Mouse (Mus musculus): Measurements from ENCODE around the gene Crebrf. TPM values are rescaled to one million over a fixed set of nuclear protein-coding genes. Genes with fewer than 3 reads are reported as not detected.

Gene Crebrf
- polyA plus RNA-seq, 1 experiment from 2014 or later = 10.6 TPM

Other genes starting within 250 kb of the Crebrf start
- gene Ergic1, start 154.2 kb upstream of the Crebrf start, polyA plus RNA-seq (2015; fragmentation: Nextera tagmentation; extraction: Ambion mirVana) = 97.0 and 106 TPM in 2 replicates
- gene Dusp1, start 153.5 kb upstream of the Crebrf start, polyA plus RNA-seq (2015; fragmentation: Nextera tagmentation; extraction: Ambion mirVana) = 27.1 and 29.0 TPM in 2 replicates
- gene Atp6v0e, start 52.4 kb upstream of the Crebrf start, polyA plus RNA-seq (2015; fragmentation: Nextera tagmentation; extraction: Ambion mirVana) = 98.0 and 99.8 TPM in 2 replicates
- 57.7 and 63.6 TPM in 2 replicates for gene Bnip1, start 65.4 kb downstream of the Crebrf start, polyA plus RNA-seq (2015; fragmentation: Nextera tagmentation; extraction: Ambion mirVana)
- gene Nkx2-5, start 129.4 kb downstream of the Crebrf start, polyA plus RNA-seq (2015; fragmentation: Nextera tagmentation; extraction: Ambion mirVana) = not detected in 2 replicates
- gene Kifc5b, start 201.4 kb downstream of the Crebrf start, polyA plus RNA-seq (2015; fragmentation: Nextera tagmentation; extraction: Ambion mirVana) = 2.6 and 3.6 TPM in 2 replicates
- 30.3 and 31.7 TPM in 2 replicates for gene Phf1, start 217.4 kb downstream of the Crebrf start, polyA plus RNA-seq (2015; fragmentation: Nextera tagmentation; extraction: Ambion mirVana)
- 140 and 150 TPM in 2 replicates for gene Cuta, start 223.9 kb downstream of the Crebrf start, polyA plus RNA-seq (2015; fragmentation: Nextera tagmentation; extraction: Ambion mirVana)
- gene Syngap1, start 225.6 kb downstream of the Crebrf start, polyA plus RNA-seq (2015; fragmentation: Nextera tagmentation; extraction: Ambion mirVana) = 2.5 and 4.9 TPM in 2 replicates